Mouse (Mus musculus) kidney, postnatal 0 days (tissue): ENCODE results near the gene Camk1g. TPM values are rescaled to one million over a fixed set of nuclear protein-coding genes. Genes with fewer than 3 reads are reported as not detected.

Experiments
- ATAC-seq: fragments of 200-750 bp; cut with Nextera tagmentation; replicated peaks from 2 replicates; pipeline ENCODE4 v1.8.0; 2017; ENCODE audit warnings: low read depth, moderate number of reproducible peaks, moderate TSS enrichment, moderate library complexity; ENCODE audit not compliant: low FRiP score
- DNase-seq: peaks from one replicate; pipeline ENCODE4 v3.0.0-alpha.2; 2016; ENCODE audit warnings: low spot score
- H3K27ac ChIP-seq: fragments of 300-500 bp; sonication (generic); 2 replicates; pipeline ENCODE4 v1.5.1; 2014; ENCODE audit warnings: mild to moderate bottlenecking
- H3K27me3 ChIP-seq: fragments of 300-500 bp; sonication (generic); 2 replicates; pipeline ENCODE4 v1.6.1; 2014; ENCODE audit warnings: low read length, mixed read lengths; ENCODE audit not compliant: insufficient read depth
- H3K36me3 ChIP-seq: fragments of 300-500 bp; sonication (generic); 2 replicates; pipeline ENCODE4 v1.6.1; 2014; ENCODE audit warnings: low read length, mixed read lengths; ENCODE audit not compliant: insufficient read depth
- H3K4me1 ChIP-seq: fragments of 300-500 bp; sonication (generic); replicated peaks from 2 replicates; pipeline ENCODE4 v1.6.1; 2014; ENCODE audit warnings: antibody characterized with exemption, low read length, mixed read lengths; ENCODE audit not compliant: insufficient read depth
- H3K4me2 ChIP-seq: fragments of 300-500 bp; sonication (generic); 2 replicates; pipeline ENCODE4 v1.6.1; 2014; ENCODE audit warnings: mild to moderate bottlenecking, low read length, moderate library complexity, mixed read lengths
- H3K4me3 ChIP-seq: fragments of 300-500 bp; sonication (generic); replicated peaks from 2 replicates; pipeline ENCODE4 v1.5.1; 2014; ENCODE audit warnings: low read depth, low read length
- H3K9ac ChIP-seq: fragments of 300-500 bp; sonication (generic); 2 replicates; pipeline ENCODE4 v1.6.1; 2014; ENCODE audit warnings: low read depth, low read length
- H3K9me3 ChIP-seq: fragments of 300-500 bp; sonication (generic); replicated peaks from 2 replicates; pipeline ENCODE4 v1.6.1; 2016; ENCODE audit warnings: low read length, inconsistent platforms, mixed read lengths
- CTCF ChIP-seq: IDR thresholded peaks from 2 replicates; pipeline ENCODE4 v1.5.1; 2016; ENCODE audit warnings: antibody characterized with exemption, low read depth, mild to moderate bottlenecking, moderate library complexity
- WGBS: fragments of 180-500 bp; shearing (Covaris S2); extraction: QIAGEN DNeasy Blood & Tissue Kit; methylation state at CpG from one replicate; pipeline ENCODE4 v1.1.7; 2014; 5-methylcytosine and 5-hydroxymethylcytosine counted together
- polyA plus RNA-seq: library from polyadenylated mRNA; unstranded; fragments of >200 nt; fragmentation: Nextera tagmentation; extraction: Ambion mirVana; gene quantifications from 2 replicates; pipeline ENCODE4 v1.2.1, GENCODE M21; 2015

The Camk1g gene
- polyA plus RNA-seq, 1 experiment from 2014 or later, result 6.8 TPM

- TF ChIP-seq CTCF, result no peak
- 69% methylated on average over 6 of the region's 6 CpGs for whole genome bisulfite sequencing
- Histone ChIP-seq H3K4me3 (no peak overlapping the region), H3K4me1 (no peaks in the 10 kb centered on the region), H3K36me3 (no peaks in the 10 kb centered on the region), H3K9me3 (no peaks in the 10 kb centered on the region), H3K27ac (no peak overlapping the region), H3K27me3 (no peaks in the 10 kb centered on the region), H3K9ac (no peak overlapping the region), H3K4me2 (no peak overlapping the region)
- ATAC-seq, result no peak
- DNase-seq, result no peak
Measured at GRCm38 (mm10) chr1:193406059-193406642, 36.1 kb upstream of the Camk1g start.

- DNase-seq (no peak), ATAC-seq (no peak)
- no peak overlapping the region for H3K9ac ChIP-seq
- H3K27me3 ChIP-seq, result 0 out of 2 replicates have a peak, but pooled peaks cover 2% of the 10 kb centered on the region
- no peaks in the 10 kb centered on the region for H3K9me3 ChIP-seq
- 88% methylated on average over 9 of the region's 9 CpGs for WGBS
- H3K4me3 ChIP-seq, result no peak overlapping the region
- H3K27ac ChIP-seq, result no peak overlapping the region
- peak; percentile 45; the same call in 1 of the 2 replicates for TF ChIP-seq CTCF
- H3K4me2 ChIP-seq, result no peak overlapping the region
- no peaks in the 10 kb centered on the region for H3K36me3 ChIP-seq
- no peaks in the 10 kb centered on the region; the same call in 1 of the 2 replicates for H3K4me1 ChIP-seq
Measured at GRCm38 (mm10) chr1:193401695-193402094, 31.6 kb upstream of the Camk1g start.

- 94% methylated on average over 1 of the region's 1 CpGs for WGBS
- no peak for DNase-seq
Measured at GRCm38 (mm10) chr1:193400348-193400747, 30.2 kb upstream of the Camk1g start.

GRCm38 (mm10) chr1:193398728-193399437 lies 28.8 kb upstream of the Camk1g start:
- H3K4me2 ChIP-seq, result no peak overlapping the region
- no peak overlapping the region for H3K27ac ChIP-seq
- H3K36me3 ChIP-seq, result no peaks in the 10 kb centered on the region
- no peaks in the 10 kb centered on the region for H3K9me3 ChIP-seq
- no peak overlapping the region for H3K9ac ChIP-seq
- WGBS, result 49% methylated on average over 2 of the region's 2 CpGs
- H3K27me3 ChIP-seq, result 0 out of 2 replicates have a peak, but pooled peaks cover 3% of the 10 kb centered on the region
- TF ChIP-seq CTCF, result no peak
- no peak overlapping the region for H3K4me3 ChIP-seq
- DNase-seq, result no peak
- H3K4me1 ChIP-seq, result no peaks in the 10 kb centered on the region; the same call in 1 of the 2 replicates
- ATAC-seq, result no peak

More at GRCm38 (mm10) chr1:193400348-193400747, 30.2 kb upstream of the Camk1g start:
- Histone ChIP-seq H3K9ac (no peak overlapping the region), H3K36me3 (no peaks in the 10 kb centered on the region), H3K9me3 (no peaks in the 10 kb centered on the region), H3K4me3 (no peak overlapping the region), H3K4me1 (no peaks in the 10 kb centered on the region; the same call in 1 of the 2 replicates), H3K27me3 (0 out of 2 replicates have a peak, but pooled peaks cover 3% of the 10 kb centered on the region), H3K4me2 (no peak overlapping the region), H3K27ac (no peak overlapping the region)
- no peak for TF ChIP-seq CTCF
- ATAC-seq, result no peak

- Histone ChIP-seq H3K27me3 (0 out of 2 replicates have a peak, but pooled peaks cover 3% of the 10 kb centered on the region), H3K4me3 (no peak overlapping the region), H3K9me3 (no peaks in the 10 kb centered on the region), H3K27ac (no peak overlapping the region), H3K9ac (no peak overlapping the region), H3K4me2 (no peak overlapping the region), H3K36me3 (no peaks in the 10 kb centered on the region), H3K4me1 (no peaks in the 10 kb centered on the region; the same call in 1 of the 2 replicates)
- ATAC-seq, result no peak
- DNase-seq, result no peak
- no peak for TF ChIP-seq CTCF
Measured at GRCm38 (mm10) chr1:193397109-193397508, 27.0 kb upstream of the Camk1g start.

GRCm38 (mm10) chr1:193392266-193392665 lies 22.2 kb upstream of the Camk1g start:
- no peaks in the 10 kb centered on the region for H3K9me3 ChIP-seq
- TF ChIP-seq CTCF, result no peak; the same call in 1 of the 2 replicates

More at GRCm38 (mm10) chr1:193392266-193392665, 22.2 kb upstream of the Camk1g start:
- H3K36me3 ChIP-seq, result no peaks in the 10 kb centered on the region
- DNase-seq (no peak), ATAC-seq (no peak)
- H3K4me1 ChIP-seq, result peaks cover 5% of the 10 kb centered on the region; the same call in 1 of the 2 replicates
- 0 out of 2 replicates have a peak, but pooled peaks cover 3% of the 10 kb centered on the region for H3K27me3 ChIP-seq
- H3K4me3 ChIP-seq, result no peak overlapping the region
- no peak overlapping the region for H3K27ac ChIP-seq
- WGBS, result 95% methylated on average over 3 of the region's 3 CpGs
- H3K9ac ChIP-seq, result no peak overlapping the region
- no peak overlapping the region for H3K4me2 ChIP-seq
